Mouse (Mus musculus) neural tube, embryonic 11.5 days (tissue): Measurements from ENCODE around the gene Glmp. TPM values are rescaled to one million over a fixed set of nuclear protein-coding genes. Genes with fewer than 3 reads are reported as not detected.
A peak's percentile ranks its signal among the peaks of the same experiment; 100 is the strongest.

Source experiments
- ATAC-seq: fragments of 200-750 bp; cut with Nextera tagmentation; 2 replicates; pipeline ENCODE4 v1.8.0; 2017; ENCODE audit warnings: moderate number of reproducible peaks, mild to moderate bottlenecking, moderate TSS enrichment, moderate library complexity; ENCODE audit not compliant: insufficient read depth, low FRiP score, low TSS enrichment
- DNase-seq: peaks from one replicate; pipeline ENCODE4 v3.0.0-alpha.2; 2015; ENCODE audit warnings: low spot score
- H3K27ac ChIP-seq: fragments of 300-500 bp; sonication (generic); 2 replicates; pipeline ENCODE4 v1.5.1; 2014; ENCODE audit warnings: low read depth, mild to moderate bottlenecking, low read length
- H3K27me3 ChIP-seq: fragments of 300-500 bp; sonication (generic); 2 replicates; pipeline ENCODE4 v1.6.1; 2014; ENCODE audit warnings: mild to moderate bottlenecking, low read length, mixed read lengths; ENCODE audit not compliant: control insufficient read depth, insufficient read depth
- H3K36me3 ChIP-seq: fragments of 300-500 bp; sonication (generic); 2 replicates; pipeline ENCODE4 v1.6.1; 2014; ENCODE audit warnings: mild to moderate bottlenecking, low read length, moderate library complexity, mixed read lengths; ENCODE audit not compliant: control insufficient read depth, insufficient read depth
- H3K4me1 ChIP-seq: fragments of 300-500 bp; sonication (generic); 2 replicates; pipeline ENCODE4 v1.6.1; 2014; ENCODE audit warnings: low read length, mixed read lengths; ENCODE audit not compliant: control insufficient read depth, insufficient read depth
- H3K4me2 ChIP-seq: fragments of 300-500 bp; sonication (generic); 2 replicates; pipeline ENCODE4 v1.6.1; 2014; ENCODE audit warnings: low read depth, mild to moderate bottlenecking, moderate library complexity
- H3K4me3 ChIP-seq: fragments of 300-500 bp; sonication (generic); 2 replicates; pipeline ENCODE4 v1.5.1; 2014; ENCODE audit warnings: low read depth, low read length
- H3K9ac ChIP-seq: fragments of 300-500 bp; sonication (generic); 2 replicates; pipeline ENCODE4 v1.6.1; 2014; ENCODE audit warnings: mild to moderate bottlenecking, low read length
- H3K9me3 ChIP-seq: fragments of 300-500 bp; sonication (generic); 2 replicates; pipeline ENCODE4 v1.6.1; 2016; ENCODE audit warnings: low read length; ENCODE audit not compliant: control insufficient read depth
- WGBS: fragments of 180-500 bp; shearing (Covaris S2); extraction: QIAGEN DNeasy Blood & Tissue Kit; methylation state at CpG from one replicate; pipeline ENCODE4 v1.1.7; 2014; 5-methylcytosine and 5-hydroxymethylcytosine counted together
- polyA plus RNA-seq: library from polyadenylated mRNA; unstranded; fragments of >200 nt; fragmentation: Nextera tagmentation; extraction: Ambion mirVana; gene quantifications from 2 replicates; pipeline ENCODE4 v1.2.1, GENCODE M21; 2014

Gene Glmp
- polyA plus RNA-seq, 1 experiment from 2014 or later: 70.5 TPM

DNA sequence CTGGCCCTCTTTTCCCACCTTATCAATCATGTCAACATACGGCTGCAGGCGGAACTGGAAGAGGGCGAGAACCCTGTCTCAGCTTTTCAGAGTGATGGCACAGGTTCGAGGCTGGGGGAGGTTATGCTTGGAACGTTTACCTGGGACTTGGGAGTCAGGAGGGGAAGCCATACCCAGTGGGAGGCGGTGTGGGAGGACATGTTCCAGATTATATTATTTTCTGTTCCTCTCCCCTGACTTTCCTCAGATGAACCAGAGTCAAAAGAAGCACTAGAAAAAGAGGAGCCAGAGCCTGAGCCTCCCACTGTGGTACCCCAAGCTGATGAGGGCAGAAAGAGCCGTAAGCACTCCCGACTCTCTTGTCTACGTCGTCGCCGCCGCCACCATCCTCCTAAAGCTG is 25.9 kb downstream of the Glmp start:
- DNase-seq (no peak), ATAC-seq (no peak)
- H3K36me3 ChIP-seq: peaks cover 51% of the 10 kb centered on the region

DNA sequence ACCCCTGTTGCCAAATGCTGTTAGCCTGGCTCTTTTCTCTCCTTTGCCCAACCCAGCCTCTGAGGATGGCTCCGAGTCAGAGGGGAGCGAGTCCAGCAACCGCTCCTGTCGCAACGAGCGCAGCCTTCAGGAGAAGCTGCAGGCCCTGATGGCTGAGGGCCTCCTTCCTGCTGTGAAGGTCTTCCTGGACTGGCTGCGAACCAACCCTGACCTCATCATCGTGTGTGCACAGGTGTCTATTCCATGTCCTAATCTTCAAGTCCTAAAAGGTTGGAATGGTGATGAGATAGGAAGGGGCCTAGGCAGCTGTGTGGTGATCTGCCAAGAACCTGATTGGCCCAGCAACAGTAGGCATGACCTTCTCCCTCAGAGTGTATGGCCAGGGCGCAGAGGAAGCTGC is 28.1 kb downstream of the Glmp start:
- H3K27ac ChIP-seq: no peak overlapping the region
- H3K4me1 ChIP-seq: no peaks in the 10 kb centered on the region
- no peak overlapping the region for H3K9ac ChIP-seq
- no peaks in the 10 kb centered on the region for H3K9me3 ChIP-seq
- 97% methylated on average over 9 of the region's 9 CpGs for WGBS
- DNase-seq: peak; percentile 10
- no peaks in the 10 kb centered on the region for H3K27me3 ChIP-seq
- ATAC-seq: no peak
- peaks cover 57% of the 10 kb centered on the region for H3K36me3 ChIP-seq
- no peak overlapping the region for H3K4me3 ChIP-seq
- H3K4me2 ChIP-seq: no peak overlapping the region

More for the DNA sequence above, 25.9 kb downstream of the Glmp start:
- Histone ChIP-seq H3K27me3 (no peaks in the 10 kb centered on the region), H3K4me3 (no peak overlapping the region), H3K27ac (no peak overlapping the region), H3K4me1 (no peaks in the 10 kb centered on the region), H3K4me2 (no peak overlapping the region), H3K9ac (no peak overlapping the region), H3K9me3 (no peaks in the 10 kb centered on the region)
- 93% methylated on average over 13 of the region's 13 CpGs for WGBS

DNA sequence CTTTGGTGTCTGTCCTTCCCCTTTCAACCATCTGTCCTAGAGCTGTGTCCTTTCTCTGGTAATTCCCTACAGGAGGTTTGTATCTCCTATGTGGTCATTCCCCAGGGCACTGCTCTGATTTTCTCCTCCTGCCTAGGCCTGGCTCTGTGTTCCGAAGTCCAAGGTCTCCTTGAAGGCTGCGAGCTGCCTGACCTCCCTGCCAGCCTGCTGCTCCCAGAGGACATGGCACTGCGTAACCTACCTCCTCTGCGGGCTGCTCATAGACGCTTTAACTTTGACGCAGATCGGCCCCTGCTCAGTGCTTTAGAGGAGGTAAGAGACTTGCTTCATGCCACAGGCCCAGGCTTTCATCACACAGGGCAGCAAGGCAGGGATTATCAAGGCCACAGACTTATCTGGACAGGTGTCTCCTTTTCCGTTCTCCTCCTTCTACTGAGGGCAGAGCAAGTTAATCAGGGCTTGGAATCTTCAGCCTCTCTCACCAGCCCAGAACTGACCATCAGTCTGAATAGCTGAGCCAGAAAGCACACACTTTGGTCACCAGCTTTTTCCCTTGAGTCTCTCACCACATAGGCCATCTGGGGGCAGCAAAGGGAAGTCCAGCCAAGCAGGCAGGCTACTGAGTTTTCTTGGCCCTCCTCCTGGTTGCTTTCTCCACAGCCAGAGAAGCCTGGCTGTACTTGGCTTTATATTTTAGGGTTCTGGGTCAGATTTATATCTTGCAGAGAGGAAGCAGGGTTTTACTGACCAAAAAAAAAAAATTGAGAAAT is 29.8 kb downstream of the Glmp start:
- Histone ChIP-seq H3K27ac (no peak overlapping the region), H3K36me3 (peaks cover 61% of the 10 kb centered on the region), H3K27me3 (no peaks in the 10 kb centered on the region), H3K4me3 (no peak overlapping the region), H3K4me1 (no peaks in the 10 kb centered on the region), H3K4me2 (no peak overlapping the region), H3K9ac (no peak overlapping the region), H3K9me3 (no peaks in the 10 kb centered on the region)
- 95% methylated on average over 8 of the region's 8 CpGs for WGBS
- peak; percentile 5 for DNase-seq
- no peak for ATAC-seq

DNA sequence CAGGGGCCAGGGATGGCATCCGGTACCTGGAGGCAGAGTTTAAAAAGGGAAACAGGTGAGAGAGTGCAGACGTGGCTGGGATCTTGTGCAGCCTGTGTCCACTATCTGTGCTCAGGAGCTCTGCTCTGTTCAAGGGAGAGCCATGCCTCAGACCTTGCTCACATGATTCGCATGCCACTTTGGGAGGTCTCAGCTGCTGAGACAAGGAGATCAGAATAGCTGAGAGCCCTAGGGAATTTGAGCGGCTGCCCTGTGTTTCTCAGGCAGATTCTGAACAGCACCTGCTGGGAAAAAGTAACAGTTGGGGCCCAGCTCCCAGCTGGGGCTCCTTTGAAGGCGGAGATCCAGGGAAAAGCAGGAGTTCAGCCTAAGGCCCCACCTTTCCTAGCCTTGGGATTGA is 34.8 kb downstream of the Glmp start:
- WGBS: 75% methylated on average over 5 of the region's 5 CpGs

DNA sequence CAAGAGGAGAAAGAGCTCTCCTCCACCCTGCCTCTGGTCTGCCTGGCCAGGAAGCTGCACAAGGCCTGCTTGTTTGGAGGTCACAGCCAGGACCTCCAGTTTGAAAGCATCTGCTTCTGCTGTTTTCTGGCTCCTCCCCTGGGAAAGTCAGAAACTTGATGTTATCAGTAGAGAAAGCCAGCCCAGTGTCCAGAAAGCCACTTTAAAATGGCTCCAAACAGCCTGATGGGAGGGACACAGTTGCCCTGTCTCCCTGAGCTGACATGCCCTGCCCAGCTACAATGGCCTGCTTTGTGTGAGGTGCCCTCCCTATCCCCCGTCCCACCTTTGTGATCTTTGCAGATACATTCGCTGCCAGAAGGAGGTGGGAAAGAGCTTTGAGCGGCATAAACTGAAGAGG is 35.2 kb downstream of the Glmp start:
- ATAC-seq (no peak), DNase-seq (no peak)
- no peak overlapping the region for H3K27ac ChIP-seq
- no peaks in the 10 kb centered on the region for H3K4me1 ChIP-seq
- H3K9me3 ChIP-seq: no peaks in the 10 kb centered on the region
- no peak overlapping the region for H3K9ac ChIP-seq
- peaks cover 9% of the 10 kb centered on the region; the same call in 1 of the 2 replicates for H3K27me3 ChIP-seq
- no peak overlapping the region for H3K4me2 ChIP-seq
- H3K36me3 ChIP-seq: peaks cover 39% of the 10 kb centered on the region
- 70% methylated on average over 3 of the region's 3 CpGs for WGBS
- no peak overlapping the region for H3K4me3 ChIP-seq

More for the DNA sequence above, 34.8 kb downstream of the Glmp start:
- peaks cover 6% of the 10 kb centered on the region; the same call in 1 of the 2 replicates for H3K27me3 ChIP-seq
- no peak overlapping the region for H3K4me2 ChIP-seq
- no peaks in the 10 kb centered on the region for H3K9me3 ChIP-seq
- no peak overlapping the region for H3K9ac ChIP-seq
- no peak overlapping the region for H3K4me3 ChIP-seq
- peak; percentile 24 for DNase-seq
- H3K4me1 ChIP-seq: no peaks in the 10 kb centered on the region
- H3K27ac ChIP-seq: no peak overlapping the region
- ATAC-seq: no peak
- H3K36me3 ChIP-seq: peaks cover 39% of the 10 kb centered on the region

DNA sequence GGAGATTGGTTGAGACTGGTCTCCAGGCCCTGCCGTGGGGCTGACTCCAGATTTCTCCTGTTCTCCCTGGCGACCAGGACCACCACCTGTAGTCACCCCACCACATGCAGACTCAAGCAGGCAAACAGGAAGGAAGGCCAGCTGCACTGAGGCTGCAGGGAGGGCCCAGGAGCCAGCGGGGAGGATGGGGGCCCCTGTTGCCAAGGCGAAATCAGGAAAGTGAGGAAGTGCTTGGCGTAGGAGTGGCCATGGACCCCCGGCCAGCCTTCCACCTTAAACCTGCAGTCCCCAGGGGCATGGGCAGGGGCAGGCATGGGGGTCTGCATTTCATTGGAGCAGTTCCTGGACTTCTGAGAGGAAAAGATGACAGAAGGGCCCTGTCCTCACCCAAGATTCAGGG is 36.3 kb downstream of the Glmp start:
- 84% methylated on average over 6 of the region's 6 CpGs for WGBS
- no peak overlapping the region for H3K27ac ChIP-seq

DNA sequence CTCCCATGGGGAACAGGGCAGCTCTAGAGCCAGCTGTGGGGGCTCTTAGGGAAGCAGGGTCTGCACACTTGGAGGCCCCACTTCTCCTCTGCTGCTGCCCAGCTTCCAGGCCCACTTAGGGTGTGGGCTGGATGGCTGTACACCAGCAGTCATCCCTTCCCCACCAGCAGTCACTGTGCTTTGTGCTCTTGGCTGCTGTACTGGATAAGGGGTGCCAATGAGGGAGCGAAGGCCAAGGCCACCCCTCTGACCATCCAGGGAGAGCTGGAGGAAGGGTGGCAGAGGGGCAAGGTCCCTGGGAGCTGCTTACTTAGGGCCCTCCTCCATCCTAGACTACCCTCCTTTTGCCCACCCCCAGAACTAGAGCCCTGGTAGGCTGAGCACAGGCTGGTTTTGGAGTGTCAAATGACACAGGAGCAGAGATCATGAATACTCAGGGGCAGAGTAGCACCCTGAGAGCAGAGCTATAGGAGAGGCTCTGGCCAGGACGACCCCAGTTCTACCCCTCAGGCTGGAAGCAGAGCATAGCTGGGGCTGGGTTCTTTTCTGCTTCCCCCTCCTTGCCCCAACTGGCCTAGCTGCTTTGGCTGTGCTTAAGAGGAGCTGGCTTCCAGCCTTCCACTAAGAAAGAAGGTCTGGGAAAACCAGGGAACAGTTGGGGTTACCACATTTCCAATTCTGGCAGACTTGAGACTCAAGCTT is 36.9 kb downstream of the Glmp start:
- Histone ChIP-seq H3K36me3 (peaks cover 27% of the 10 kb centered on the region), H3K9me3 (no peaks in the 10 kb centered on the region), H3K4me3 (no peak overlapping the region), H3K9ac (no peak overlapping the region), H3K27me3 (peaks cover 15% of the 10 kb centered on the region), H3K4me1 (no peaks in the 10 kb centered on the region), H3K27ac (no peak overlapping the region), H3K4me2 (no peak overlapping the region)
- DNase-seq: peak; percentile 6
- WGBS: 86% methylated on average over 2 of the region's 2 CpGs
- ATAC-seq: no peak

More for the DNA sequence above, 36.3 kb downstream of the Glmp start:
- Histone ChIP-seq H3K9me3 (no peaks in the 10 kb centered on the region), H3K4me2 (no peak overlapping the region), H3K36me3 (peaks cover 34% of the 10 kb centered on the region), H3K9ac (no peak overlapping the region), H3K4me1 (no peaks in the 10 kb centered on the region), H3K27me3 (peaks cover 15% of the 10 kb centered on the region), H3K4me3 (no peak overlapping the region)
- DNase-seq (peak; percentile 10), ATAC-seq (no peak)

DNA sequence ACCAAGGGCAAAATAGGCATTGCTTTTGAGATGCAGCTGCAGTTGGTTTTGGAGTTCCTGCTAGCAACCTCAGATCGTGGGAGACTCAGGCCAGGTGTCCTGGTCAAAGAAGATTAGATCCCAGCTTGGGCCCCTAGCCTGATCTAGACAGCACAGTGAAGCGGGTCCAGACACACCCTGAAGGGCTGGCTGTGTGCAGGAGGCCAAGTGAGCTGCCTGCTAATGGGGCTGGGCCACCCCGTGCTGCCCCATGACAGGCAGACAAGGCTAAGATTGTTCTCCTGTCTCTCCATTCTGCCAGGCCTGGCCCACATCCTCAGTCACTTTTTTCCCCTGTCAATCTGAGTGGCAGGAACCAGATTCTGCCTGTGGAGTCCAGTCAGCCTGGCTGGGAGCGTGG is 38.9 kb downstream of the Glmp start:
- Histone ChIP-seq H3K36me3 (peaks cover 18% of the 10 kb centered on the region), H3K9ac (no peak overlapping the region), H3K4me2 (no peak overlapping the region), H3K27me3 (peaks cover 15% of the 10 kb centered on the region), H3K4me3 (no peak overlapping the region), H3K4me1 (no peaks in the 10 kb centered on the region), H3K27ac (no peak overlapping the region), H3K9me3 (no peaks in the 10 kb centered on the region)
- DNase-seq (no peak), ATAC-seq (no peak)
- 70% methylated on average over 4 of the region's 4 CpGs for WGBS

DNA sequence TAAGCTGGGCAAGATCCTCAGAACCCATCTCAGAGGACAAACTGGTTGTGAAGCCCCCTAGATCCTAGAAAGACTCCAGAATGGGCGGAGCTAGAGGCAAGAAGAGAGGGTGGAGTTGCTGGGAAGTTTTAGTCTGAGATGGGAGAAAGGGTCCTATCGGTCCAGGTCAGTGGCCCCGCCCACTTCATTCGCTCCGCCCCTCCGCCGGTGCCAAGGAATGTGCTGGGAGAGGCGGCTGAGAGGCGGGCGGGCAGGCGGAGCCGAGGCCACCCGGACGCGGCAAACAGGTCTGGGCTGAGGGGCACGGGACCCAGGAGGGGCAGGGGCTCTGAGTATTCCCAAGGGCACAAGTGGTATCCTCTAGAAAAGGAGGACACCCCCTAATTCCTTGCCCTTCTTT is 39.5 kb downstream of the Glmp start, which contains the start of gene Paqr6:
Paqr6 (plus strand) TSS at position 248 of the 400 bp plus-strand sequence.
- H3K9me3 ChIP-seq: no peaks in the 10 kb centered on the region
- peak; percentile 48 for DNase-seq

More for the DNA sequence above, 39.5 kb downstream of the Glmp start, which contains the start of gene Paqr6:
- no peak within 1 kb of the TSS for H3K4me3 ChIP-seq
- WGBS: under 1% methylated on average over 14 of the region's 16 CpGs
- no peak within 1 kb of the TSS for H3K27ac ChIP-seq
- no peak within 1 kb of the TSS for H3K4me2 ChIP-seq
- ATAC-seq: no peak
- H3K36me3 ChIP-seq: peaks cover 14% of the 10 kb centered on the region
- H3K4me1 ChIP-seq: no peaks in the 10 kb centered on the region
- H3K9ac ChIP-seq: no peak within 1 kb of the TSS
- H3K27me3 ChIP-seq: peaks cover 15% of the 10 kb centered on the region
